Mouse (Mus musculus) cerebellum, adult 11 months (tissue): ENCODE results near the gene Cenpu.
"Not testable (repeated sequence)": the region's sequence is repeated elsewhere in the genome, so short reads cannot be mapped to it uniquely, and the experiment has no call there.

Experiments
- DNase-seq: peaks from one replicate; pipeline ENCODE4 v3.0.0; 2022

The Cenpu gene

DNA sequence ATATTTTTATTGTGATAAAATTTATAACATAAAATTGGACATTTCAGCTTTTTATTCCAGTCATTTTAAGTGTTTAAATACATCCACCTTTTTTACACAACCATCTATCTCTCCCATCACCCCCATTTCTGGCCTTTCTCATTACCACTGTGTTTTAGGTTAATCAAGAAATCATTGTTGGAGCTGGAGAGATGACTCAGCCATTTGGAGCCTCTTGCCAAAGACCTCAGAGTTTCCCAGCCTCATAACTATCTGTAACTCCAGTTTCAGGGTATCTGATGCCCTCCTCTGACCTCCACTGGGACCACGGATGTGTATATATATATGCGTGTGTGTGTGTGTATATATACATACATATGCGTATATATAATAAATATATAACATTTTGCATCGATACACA lies 799 bp upstream of the Cenpu start:
- DNase-seq, result peak; percentile 10

DNA sequence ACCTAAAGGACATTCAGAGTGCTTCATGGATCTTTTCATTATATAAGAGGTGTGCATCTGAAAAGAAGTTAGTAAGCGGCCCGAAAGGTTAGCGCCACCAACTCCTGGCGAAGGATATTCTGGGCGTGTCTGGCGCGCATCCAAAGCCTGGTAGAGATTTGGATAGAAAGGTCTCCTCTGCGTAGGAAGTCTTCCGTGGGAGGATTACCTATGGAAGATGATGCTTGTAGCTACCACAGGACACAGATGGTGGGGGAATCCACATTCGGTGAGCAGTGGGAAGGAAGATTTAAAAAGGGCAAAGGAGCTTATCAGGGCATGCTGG lies 575 bp downstream of the Cenpu start:
- DNase-seq, result peak; percentile 24

DNA sequence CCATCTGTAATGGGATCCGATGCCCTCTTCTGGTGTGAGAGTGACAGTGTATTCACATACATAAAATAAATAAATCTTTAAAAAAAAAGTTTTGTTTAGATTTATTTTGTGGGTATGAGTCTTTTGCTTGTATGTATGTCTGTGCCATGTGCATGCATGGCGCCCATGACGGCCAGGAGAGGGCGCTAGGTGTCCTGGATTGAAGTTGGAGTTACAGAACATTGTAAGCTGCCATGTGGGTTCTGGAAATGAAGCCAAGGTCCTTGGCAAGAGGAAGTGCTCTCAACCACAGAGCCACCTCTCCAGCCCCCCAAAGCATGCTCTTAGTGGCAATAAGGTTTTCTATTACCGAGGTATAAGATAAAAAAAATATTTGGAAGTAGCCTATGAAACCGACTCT lies 7.6 kb downstream of the Cenpu start:
- DNase-seq, result no peak

DNA sequence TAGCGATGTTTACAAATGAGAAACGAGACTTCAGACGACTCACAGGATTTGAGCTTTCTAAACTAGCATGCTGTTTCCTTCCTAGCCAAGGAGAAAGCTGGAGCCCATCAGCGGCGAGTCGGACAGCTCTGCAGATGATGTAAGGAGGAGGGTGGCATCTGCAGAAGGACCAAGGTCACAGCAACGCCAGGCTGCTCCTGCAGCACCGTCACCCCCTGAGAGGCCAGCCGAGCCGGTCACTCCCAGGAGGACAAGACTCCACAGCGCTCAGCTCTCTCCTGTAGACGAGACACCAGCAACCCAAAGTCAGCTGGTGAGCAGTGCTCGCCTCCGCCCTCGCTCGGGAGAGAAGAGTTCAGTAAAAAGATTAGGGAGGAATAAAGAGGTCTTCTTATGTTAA lies 10.5 kb downstream of the Cenpu start:
- no peak for DNase-seq

GRCm38 (mm10) chr8:46566914-46567529 lies 15.2 kb downstream of the Cenpu start:
- no peak for DNase-seq

- DNase-seq, result no peak
Measured at GRCm38 (mm10) chr8:46567946-46568345, 16.1 kb downstream of the Cenpu start.

DNA sequence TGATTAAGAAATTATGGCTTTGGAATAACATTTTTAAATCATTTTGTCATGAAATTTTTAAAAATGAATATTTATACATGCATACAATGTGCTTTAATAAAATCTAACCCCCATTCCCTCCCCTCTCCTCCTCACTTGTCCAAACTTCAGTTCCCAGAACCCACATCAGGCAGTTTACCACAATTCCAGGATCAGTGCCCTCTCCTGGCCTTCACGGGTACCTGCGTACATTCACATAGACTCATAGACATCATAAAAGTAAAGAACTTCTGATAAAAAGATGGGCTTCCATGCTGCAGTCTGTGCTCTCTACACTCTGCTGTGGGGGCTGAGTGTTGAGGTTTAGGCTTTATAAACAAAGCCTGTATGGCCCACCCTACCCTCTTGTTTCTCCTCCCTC lies 17.1 kb downstream of the Cenpu start:
- no peak for DNase-seq

DNA sequence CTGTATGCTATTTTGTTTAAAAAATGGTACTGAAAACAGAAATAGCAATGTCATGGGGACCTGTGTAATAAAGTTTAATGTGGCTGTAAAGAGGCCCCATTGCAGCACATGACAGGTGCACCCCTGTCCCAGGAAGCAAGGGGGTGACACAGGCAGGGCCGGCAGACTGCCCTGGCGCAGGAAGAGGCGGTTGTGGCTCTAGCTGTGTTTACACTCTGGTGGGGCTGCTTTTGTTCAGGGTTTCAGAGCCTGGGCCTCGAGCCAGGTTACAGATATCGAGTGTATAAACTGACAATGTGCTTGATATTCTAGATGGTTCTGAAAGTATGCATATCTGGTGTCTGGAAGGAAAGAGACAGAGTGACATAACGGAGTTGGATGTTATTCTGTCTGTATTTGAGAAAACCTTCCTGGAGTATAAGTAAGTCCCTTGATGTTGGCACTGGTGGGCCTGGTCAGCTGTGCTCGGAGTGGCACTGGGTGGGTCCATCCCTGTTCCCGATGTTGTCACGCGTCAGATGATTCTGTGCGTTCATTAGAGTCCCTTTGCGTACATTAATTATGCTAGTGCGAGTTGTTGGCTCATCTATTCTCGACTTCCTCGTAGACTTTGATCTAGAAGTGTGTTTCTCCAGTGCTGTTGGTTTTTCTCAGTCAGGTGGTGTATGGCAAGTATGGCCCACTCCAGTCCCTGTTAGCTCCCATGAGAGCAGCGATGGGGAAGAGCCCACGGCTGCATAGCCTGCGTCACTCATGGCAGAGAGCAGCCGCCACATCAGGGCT lies 18.0 kb downstream of the Cenpu start:
- DNase-seq, result no peak

GRCm38 (mm10) chr8:46570673-46571072 lies 18.8 kb downstream of the Cenpu start:
- no peak for DNase-seq

GRCm38 (mm10) chr8:46573446-46573845 lies 21.6 kb downstream of the Cenpu start:
- no peak for DNase-seq

GRCm38 (mm10) chr8:46573964-46574363 lies 22.1 kb downstream of the Cenpu start:
- DNase-seq, result no peak

- DNase-seq, result no peak
Measured at GRCm38 (mm10) chr8:46578794-46579193, 27.0 kb downstream of the Cenpu start.

DNA sequence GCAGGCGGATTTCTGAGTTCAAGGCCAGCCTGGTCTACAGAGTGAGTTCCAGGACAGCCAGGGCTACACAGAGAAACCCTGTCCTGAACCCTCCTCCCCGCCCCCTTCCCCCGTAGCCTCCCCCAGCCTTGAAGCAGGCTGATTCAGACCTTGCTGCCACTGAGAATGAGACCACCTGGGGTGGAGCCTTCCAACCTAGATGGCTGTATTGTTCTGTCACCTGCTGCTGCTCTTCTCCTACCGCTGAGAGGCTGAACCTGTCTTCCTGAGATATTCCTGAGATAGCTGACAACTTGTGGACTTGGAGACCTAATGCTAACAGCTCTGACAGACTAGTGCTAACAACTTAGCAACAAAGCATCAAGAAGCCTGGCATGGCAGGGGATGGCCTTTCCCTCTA lies 32.5 kb downstream of the Cenpu start:
- DNase-seq, result not testable (repeated sequence)

DNA sequence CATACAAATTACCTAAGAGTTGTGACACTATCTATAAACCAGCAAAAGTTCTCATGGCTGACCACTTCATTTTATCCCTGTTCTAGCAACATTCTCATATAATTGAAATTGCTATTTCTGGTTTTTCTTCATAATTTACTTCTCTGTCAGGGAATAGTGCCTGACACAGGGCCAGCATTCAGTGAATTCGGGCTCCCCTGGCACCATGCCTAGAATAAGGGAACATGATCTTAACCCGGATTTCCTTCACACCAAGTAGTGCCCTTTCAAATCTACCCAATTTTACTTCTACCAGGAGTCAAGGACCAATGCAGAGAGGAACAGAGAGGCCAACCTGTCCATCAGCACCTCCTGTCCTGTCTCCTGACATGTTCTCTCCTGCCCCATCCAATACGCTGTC lies 33.7 kb downstream of the Cenpu start:
- no peak for DNase-seq

- DNase-seq, result no peak
Measured at GRCm38 (mm10) chr8:46587911-46588310, 36.1 kb downstream of the Cenpu start.

- DNase-seq, result no peak
Measured at GRCm38 (mm10) chr8:46588663-46589062, 36.8 kb downstream of the Cenpu start.

GRCm38 (mm10) chr8:46593067-46593466 lies 41.2 kb downstream of the Cenpu start:
- peak; percentile 4 for DNase-seq

DNA sequence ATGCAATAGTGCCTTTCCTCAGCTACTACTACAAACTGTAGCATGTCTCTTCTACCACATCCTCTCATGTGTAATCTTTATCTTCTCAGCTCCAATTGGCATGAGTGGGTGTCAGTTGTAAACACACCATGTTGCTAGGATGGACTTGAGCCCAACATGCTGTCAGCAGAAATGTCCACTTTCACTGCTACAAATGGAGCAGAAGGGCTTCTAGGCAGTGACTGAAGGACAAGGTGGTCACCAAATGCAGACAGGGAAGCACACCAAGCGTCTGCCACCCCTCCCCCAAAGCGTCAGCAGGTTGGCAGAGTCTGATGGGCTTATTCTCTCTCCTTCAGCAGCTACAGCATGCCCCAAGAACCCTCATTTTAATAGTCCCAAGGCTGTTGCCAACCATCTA lies 41.9 kb downstream of the Cenpu start:
- DNase-seq, result peak; percentile 8

DNA sequence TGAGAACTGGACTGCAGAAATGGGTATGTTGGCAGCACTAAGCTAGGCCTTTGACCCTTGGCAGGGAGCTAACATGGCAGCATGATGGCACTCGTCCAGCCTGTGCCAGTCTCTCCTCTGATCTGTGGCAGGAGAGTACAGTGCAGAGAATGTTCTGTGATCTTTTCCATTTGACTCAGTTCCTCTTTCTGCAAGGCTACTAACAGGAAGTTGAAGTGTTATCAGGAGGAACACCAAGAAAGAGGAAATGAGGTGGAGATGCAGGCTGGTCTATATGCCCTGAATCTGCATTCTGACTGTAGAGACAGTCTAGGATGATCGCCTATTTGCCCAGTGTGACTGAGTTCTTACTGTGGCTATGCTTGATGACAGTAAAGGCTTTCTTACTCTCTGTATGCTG lies 43.8 kb downstream of the Cenpu start:
- DNase-seq, result no peak

DNA sequence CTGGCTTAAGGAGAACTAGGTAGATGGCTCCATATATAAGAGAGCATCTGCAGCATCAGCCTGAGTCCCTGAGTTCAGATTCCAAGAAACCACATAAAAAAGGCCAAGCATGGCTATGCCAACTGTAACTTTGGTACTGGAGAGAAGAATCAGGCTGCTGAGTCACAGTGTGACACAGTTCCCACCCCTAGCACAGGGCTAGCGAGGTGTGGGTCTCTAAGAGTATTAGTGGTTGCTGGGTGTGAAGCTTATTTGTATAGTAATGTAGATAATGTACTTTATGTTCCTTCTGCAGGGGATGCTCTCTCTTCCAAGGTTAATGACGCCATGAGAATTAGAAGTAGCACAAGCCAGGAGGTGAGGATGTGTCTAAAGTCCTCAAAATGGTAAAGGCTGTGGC lies 44.7 kb downstream of the Cenpu start:
- no peak for DNase-seq

- no peak for DNase-seq
Measured at GRCm38 (mm10) chr8:46597411-46597810, 45.6 kb downstream of the Cenpu start.

- no peak for DNase-seq
Measured at GRCm38 (mm10) chr8:46598114-46598513, 46.3 kb downstream of the Cenpu start.

- no peak for DNase-seq
Measured at GRCm38 (mm10) chr8:46598753-46599152, 46.9 kb downstream of the Cenpu start.

DNA sequence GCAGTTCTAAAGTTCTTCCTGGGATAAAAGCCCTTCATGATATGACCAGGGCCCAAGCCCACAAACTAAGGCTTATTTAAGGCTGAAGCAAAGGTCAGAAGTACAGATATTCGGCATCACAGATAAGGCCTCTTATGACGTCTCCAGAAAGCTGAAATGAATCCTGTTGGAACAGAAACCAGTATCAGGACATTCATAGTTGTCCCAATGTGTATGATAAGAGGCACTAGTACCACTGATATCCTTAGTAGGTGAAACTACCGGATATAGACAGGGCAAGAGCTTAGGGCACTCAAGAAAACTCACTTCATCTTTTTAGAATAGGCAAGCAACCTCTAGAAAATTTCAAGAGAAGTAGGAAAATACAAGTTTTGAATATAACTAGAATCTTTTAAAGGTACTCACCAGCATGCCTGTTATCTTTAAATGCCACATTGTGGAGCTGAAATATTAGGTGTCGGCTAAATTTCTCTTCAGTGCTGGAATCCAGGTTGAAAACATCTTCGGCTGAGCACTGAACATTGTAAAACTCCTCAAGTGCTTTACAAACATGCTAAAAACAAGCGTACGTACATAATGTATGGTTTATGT lies 47.6 kb downstream of the Cenpu start:
- no peak for DNase-seq
